Mouse (Mus musculus) bone marrow, adult 2 months (tissue): Measurements from ENCODE around the gene Mrpl37. TPM values are rescaled to one million over a fixed set of nuclear protein-coding genes. Genes with fewer than 3 reads are reported as not detected.
"Not testable (repeated sequence)": the region's sequence is repeated elsewhere in the genome, so short reads cannot be mapped to it uniquely, and the experiment has no call there.

ENCODE experiments used
- H3K27ac ChIP-seq: fragments of 200-500 bp; 2 replicates; pipeline ENCODE4 v1.5.1; 2012; ENCODE audit warnings: low read depth, mild to moderate bottlenecking, control low read depth, inconsistent platforms, low read length; ENCODE audit not compliant: control insufficient read depth, poor library complexity, insufficient read depth
- H3K4me1 ChIP-seq: fragments of 200-500 bp; 2 replicates; pipeline ENCODE4 v1.6.1; 2011; ENCODE audit warnings: low read length; ENCODE audit not compliant: control insufficient read depth, insufficient read depth
- H3K4me3 ChIP-seq: fragments of 200-500 bp; replicated peaks from 2 replicates; pipeline ENCODE3; 2011; ENCODE audit warnings: mild to moderate bottlenecking, low read depth, low read length, control low read depth; ENCODE audit not compliant: control insufficient read depth
- CTCF ChIP-seq: fragments of 200-500 bp; IDR thresholded peaks from 2 replicates; pipeline ENCODE4 v1.5.1; 2011; ENCODE audit warnings: low read length, control low read depth; ENCODE audit not compliant: control insufficient read depth, insufficient read depth
- POLR2A ChIP-seq: fragments of 200-500 bp; IDR thresholded peaks from 2 replicates; pipeline ENCODE4 v1.6.1; 2011; ENCODE audit warnings: low read depth, mild to moderate bottlenecking, control low read depth, low read length, borderline replicate concordance; ENCODE audit not compliant: control insufficient read depth
- WGBS: fragments of 180-500 bp; shearing (Covaris S2); methylation state at CpG from one replicate; pipeline ENCODE4 v1.1.7; 2018; 5-methylcytosine and 5-hydroxymethylcytosine counted together
- polyA plus RNA-seq: library from polyadenylated mRNA; stranded (reverse); fragments of >200 nt; gene quantifications from 2 replicates; pipeline ENCODE4 v1.2.4, GENCODE M21; 2011; ENCODE audit warnings: low replicate concordance; ENCODE audit not compliant: missing spikeins, insufficient read depth, insufficient read length

Mrpl37 gene
- 37.4 and 40.1 TPM in 2 replicates for polyA plus RNA-seq

GRCm38 (mm10) chr4:107066252-107067124, at the start of gene Mrpl37, which contains the start of gene Cyb5rl:
TSS of gene Mrpl37 (minus strand) at chr4:107066868.
TSS of gene Cyb5rl (plus strand) at chr4:107066988.
- under 1% methylated on average over 60 of the region's 60 CpGs for WGBS

GRCm38 (mm10) chr4:107114278-107114677, 47.6 kb upstream of the Mrpl37 start:
- 85% methylated on average over 8 of the region's 8 CpGs for WGBS

More at GRCm38 (mm10) chr4:107066252-107067124, at the start of gene Mrpl37, which contains the start of gene Cyb5rl:
- Histone ChIP-seq H3K4me3 (peak within 1 kb of the TSS; percentile 99), H3K27ac (peak within 1 kb of the TSS; percentile 47; the same call in 1 of the 2 replicates), H3K4me1 (peaks cover 1% of the 10 kb centered on the region; the same call in 1 of the 2 replicates)
- peak; percentile 60; the same call in 1 of the 2 replicates for TF ChIP-seq POLR2A
- TF ChIP-seq CTCF: no peak

GRCm38 (mm10) chr4:107109181-107109580, 42.5 kb upstream of the Mrpl37 start:
- not testable (repeated sequence) for H3K27ac ChIP-seq, H3K4me3 ChIP-seq, H3K4me1 ChIP-seq
- 85% methylated on average over 6 of the region's 6 CpGs for WGBS

More at GRCm38 (mm10) chr4:107114278-107114677, 47.6 kb upstream of the Mrpl37 start:
- Histone ChIP-seq H3K27ac (no peak overlapping the region), H3K4me1 (no peaks in the 10 kb centered on the region), H3K4me3 (no peak overlapping the region)
- TF ChIP-seq CTCF: no peak
- TF ChIP-seq POLR2A: no peak

GRCm38 (mm10) chr4:107108291-107108731, 41.6 kb upstream of the Mrpl37 start:
- WGBS: 68% methylated on average over 13 of the region's 13 CpGs
- Histone ChIP-seq H3K4me1 (no peaks in the 10 kb centered on the region; the same call in 1 of the 2 replicates), H3K4me3 (no peak overlapping the region), H3K27ac (no peak overlapping the region)
- no peak for TF ChIP-seq POLR2A
- TF ChIP-seq CTCF: no peak

GRCm38 (mm10) chr4:107106777-107107176, 40.1 kb upstream of the Mrpl37 start:
- TF ChIP-seq CTCF (no peak), POLR2A (no peak)
- 87% methylated on average over 16 of the region's 16 CpGs for WGBS
- no peaks in the 10 kb centered on the region; the same call in 1 of the 2 replicates for H3K4me1 ChIP-seq
- H3K4me3 ChIP-seq: no peak overlapping the region
- no peak overlapping the region for H3K27ac ChIP-seq

- Histone ChIP-seq H3K27ac (no peak overlapping the region), H3K4me3 (no peak overlapping the region), H3K4me1 (no peaks in the 10 kb centered on the region)
- WGBS: 86% methylated on average over 8 of the region's 8 CpGs
- TF ChIP-seq CTCF (no peak), POLR2A (no peak)
Measured at GRCm38 (mm10) chr4:107102220-107102619, 35.6 kb upstream of the Mrpl37 start.

GRCm38 (mm10) chr4:107098791-107099525, 32.3 kb upstream of the Mrpl37 start:
- Histone ChIP-seq H3K27ac (no peak overlapping the region), H3K4me3 (no peak overlapping the region), H3K4me1 (no peaks in the 10 kb centered on the region)
- 48% methylated on average over 17 of the region's 17 CpGs for WGBS
- TF ChIP-seq CTCF: no peak
- TF ChIP-seq POLR2A: no peak

GRCm38 (mm10) chr4:107098375-107098774, 31.7 kb upstream of the Mrpl37 start:
- H3K4me1 ChIP-seq: no peaks in the 10 kb centered on the region
- WGBS: 83% methylated on average over 10 of the region's 10 CpGs
- no peak for TF ChIP-seq CTCF
- TF ChIP-seq POLR2A: no peak

More at GRCm38 (mm10) chr4:107098375-107098774, 31.7 kb upstream of the Mrpl37 start:
- no peak overlapping the region for H3K4me3 ChIP-seq
- H3K27ac ChIP-seq: no peak overlapping the region
